Comparison of ENCODE assay signal across 15 mouse cellular contexts in the genomic region with DNA sequence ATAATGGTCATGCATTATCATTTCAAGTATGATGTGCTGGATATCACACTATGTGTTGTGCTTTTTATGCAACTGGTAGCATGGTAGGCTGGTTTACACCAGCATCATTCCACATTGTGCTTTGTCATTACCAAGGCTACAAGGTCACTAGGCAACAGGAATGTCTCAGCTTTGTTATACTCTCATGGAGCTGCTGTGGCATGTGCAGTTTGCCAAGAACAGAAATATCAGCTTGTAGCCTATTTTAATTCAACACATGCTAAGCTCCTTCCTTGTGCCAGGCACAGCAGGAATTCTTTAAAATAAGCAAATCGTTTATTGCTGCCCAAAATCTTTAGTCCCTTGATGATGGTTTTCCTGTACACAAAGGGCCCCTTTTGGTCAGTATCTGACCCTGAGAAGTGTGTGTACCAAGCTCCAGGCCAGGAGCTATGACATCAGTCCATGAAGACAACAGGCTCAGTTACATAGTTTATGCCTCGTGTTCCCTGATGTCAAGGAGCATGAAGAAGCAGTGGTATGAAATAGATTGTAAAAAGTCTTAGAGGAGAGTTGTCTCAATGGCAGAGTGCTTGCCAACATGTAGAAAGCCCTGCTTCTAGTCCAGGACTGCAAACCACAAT.
A peak's percentile ranks its signal among the peaks of the same experiment; 100 is the strongest.
DNase-seq lines count a peak whose midpoint lies in the region; ATAC-seq and TF ChIP-seq lines count a peak whose summit lies in the region.
"Had no signal": no experiment of that assay in that cellular context is flagged by ENCODE, and none has a peak within 500 bp of the region (broad histone marks: within the 10 kb centered on the region; RNA-seq: fewer than 3 reads in every experiment).

No protein-coding gene starts in this region.

- TF ChIP-seq POLR2A in brain, embryonic 14.5 days (IDR thresholded peaks at IDR 0.05; ENCODE audit: borderline replicate concordance, extremely low read depth, insufficient read depth, insufficient read length, poor library complexity, severe bottlenecking), result no peak

- H3K9me3 ChIP-seq in hindbrain, embryonic 10.5 days, result no peaks in the 10 kb centered on the region
- H3K9me3 ChIP-seq in hindbrain, embryonic 12.5 days (replicated peaks), result no peaks in the 10 kb centered on the region
- no peaks in the 10 kb centered on the region for H3K9me3 ChIP-seq in hindbrain, embryonic 13.5 days
- H3K9me3 ChIP-seq in embryonic facial prominence, embryonic 10.5 days, result no peaks in the 10 kb centered on the region
- H3K9me3 ChIP-seq: liver, embryonic 15.5 days had no signal

- H3K27me3 ChIP-seq in hindbrain, embryonic 10.5 days (ENCODE audit: insufficient read depth, poor library complexity, severe bottlenecking), result no peaks in the 10 kb centered on the region
- no peaks in the 10 kb centered on the region for H3K27me3 ChIP-seq in hindbrain, embryonic 12.5 days
- H3K27me3 ChIP-seq in hindbrain, embryonic 13.5 days, result no peaks in the 10 kb centered on the region
- no peaks in the 10 kb centered on the region for H3K27me3 ChIP-seq in embryonic facial prominence, embryonic 10.5 days (replicated peaks; ENCODE audit: low read depth, poor library complexity, severe bottlenecking)
- H3K27me3 ChIP-seq: liver, embryonic 15.5 days had no signal

- H3K27ac ChIP-seq in hindbrain, embryonic 10.5 days, result 0 out of 2 replicates have a peak overlapping the region, but pooled peaks have one; percentile 30
- no peak overlapping the region for H3K27ac ChIP-seq in hindbrain, embryonic 12.5 days
- H3K27ac ChIP-seq in hindbrain, embryonic 13.5 days, result no peak overlapping the region
- no peak overlapping the region for H3K27ac ChIP-seq in embryonic facial prominence, embryonic 10.5 days (replicated peaks)
- H3K27ac ChIP-seq: heart, adult 2 months; liver, embryonic 15.5 days had no signal

- H3K4me1 ChIP-seq in hindbrain, embryonic 10.5 days (replicated peaks), result peaks cover 12% of the 10 kb centered on the region; the same call in 1 of the 2 replicates
- 0 out of 2 replicates have a peak, but pooled peaks cover 3% of the 10 kb centered on the region for H3K4me1 ChIP-seq in hindbrain, embryonic 12.5 days
- no peaks in the 10 kb centered on the region; the same call in 1 of the 2 replicates for H3K4me1 ChIP-seq in hindbrain, embryonic 13.5 days (replicated peaks)
- no peaks in the 10 kb centered on the region for H3K4me1 ChIP-seq in embryonic facial prominence, embryonic 10.5 days
- H3K4me1 ChIP-seq: liver, embryonic 15.5 days had no signal

- H3K4me3 ChIP-seq in hindbrain, embryonic 10.5 days, result no peak overlapping the region
- H3K4me3 ChIP-seq in hindbrain, embryonic 12.5 days, result no peak overlapping the region
- H3K4me3 ChIP-seq in hindbrain, embryonic 13.5 days, result no peak overlapping the region
- no peak overlapping the region for H3K4me3 ChIP-seq in embryonic facial prominence, embryonic 10.5 days
- H3K4me3 ChIP-seq: heart, adult 2 months; liver, embryonic 15.5 days had no signal

- no peak for DNase-seq in hindbrain, embryonic 10.5 days (ENCODE audit: low spot score)
- peak; percentile 77 for DNase-seq in brain, embryonic 14.5 days (ENCODE audit: low read depth)
- peak; percentile 18 for DNase-seq in mesoderm, embryonic 11.5 days (ENCODE audit: low read depth, low spot score)
- DNase-seq in adrenal gland, postnatal 36 days, result no peak
- DNase-seq in embryonic facial prominence, embryonic 10.5 days (ENCODE audit: low spot score), result no peak
- DNase-seq in cerebellum, postnatal 14 days, result no peak
- DNase-seq: B cell, adult 2 months; cerebellum, adult 11 months; heart, adult 2 months; heart, postnatal 10 days; kidney, postnatal 36 days had no signal

- no peak overlapping the region for H3K4me2 ChIP-seq in hindbrain, embryonic 12.5 days (replicated peaks)
- H3K4me2 ChIP-seq in hindbrain, embryonic 13.5 days, result no peak overlapping the region
- H3K4me2 ChIP-seq: liver, embryonic 15.5 days had no signal

- no peak for TF ChIP-seq CTCF in brain, embryonic 14.5 days (IDR thresholded peaks at IDR 0.05; ENCODE audit: borderline replicate concordance, extremely low read depth, insufficient read depth, insufficient read length)

- ATAC-seq in hindbrain, embryonic 12.5 days (ENCODE audit: low FRiP score), result no peak; the same call in 1 of the 2 replicates
- ATAC-seq in hindbrain, embryonic 13.5 days (ENCODE audit: low FRiP score), result peak; percentile 72
- ATAC-seq: intestine, postnatal 0 days had no signal

- no peak overlapping the region for H3K9ac ChIP-seq in hindbrain, embryonic 12.5 days
- no peak overlapping the region for H3K9ac ChIP-seq in hindbrain, embryonic 13.5 days
- H3K9ac ChIP-seq: liver, embryonic 15.5 days had no signal

- WGBS in hindbrain, embryonic 10.5 days, result 56% methylated on average over 2 of the region's 2 CpGs
- 49% methylated on average over 2 of the region's 2 CpGs for WGBS in hindbrain, embryonic 12.5 days
- WGBS in hindbrain, embryonic 13.5 days, result 43% methylated on average over 2 of the region's 2 CpGs
- 78% methylated on average over 2 of the region's 2 CpGs for WGBS in embryonic facial prominence, embryonic 10.5 days

- H3K36me3 ChIP-seq in hindbrain, embryonic 10.5 days, result no peaks in the 10 kb centered on the region
- H3K36me3 ChIP-seq in hindbrain, embryonic 12.5 days, result no peaks in the 10 kb centered on the region
- H3K36me3 ChIP-seq in hindbrain, embryonic 13.5 days, result no peaks in the 10 kb centered on the region
- H3K36me3 ChIP-seq in embryonic facial prominence, embryonic 10.5 days (replicated peaks), result no peaks in the 10 kb centered on the region
- H3K36me3 ChIP-seq: liver, embryonic 15.5 days had no signal

Comparison
In these comparisons a context has a peak if more than half of its experiments do, and no peak if none do; other contexts are left out.
1. DNase-seq: peak in brain, embryonic 14.5 days (single experiment) and mesoderm, embryonic 11.5 days (single experiment); none in hindbrain, embryonic 10.5 days (single experiment), adrenal gland, postnatal 36 days (0 of 2), embryonic facial prominence, embryonic 10.5 days (single experiment) and cerebellum, postnatal 14 days (0 of 2).